Mouse (Mus musculus): ENCODE data around the gene 1700092M07Rik.
A peak's percentile ranks its signal among the peaks of the same experiment; 100 is the strongest.

1700092M07Rik gene

DNA sequence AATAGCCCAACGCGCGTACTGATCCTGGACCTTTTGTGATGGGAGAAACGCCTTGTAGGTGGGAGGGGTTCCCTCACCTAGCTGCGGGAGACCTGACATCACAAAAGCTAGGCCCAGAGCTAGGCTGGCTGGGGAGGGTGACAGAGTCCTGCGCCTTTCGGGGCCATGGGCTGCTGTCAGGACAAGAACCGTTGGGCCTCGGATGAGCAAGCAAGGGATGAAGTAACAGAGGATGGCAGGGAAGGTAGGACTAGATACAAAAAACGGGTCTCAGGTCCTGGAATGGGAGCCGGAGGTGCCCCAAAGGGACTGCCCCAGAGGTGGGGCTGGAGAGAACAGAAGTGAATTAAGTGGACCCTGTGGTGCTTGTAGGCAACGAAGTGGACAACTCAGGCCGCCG is at the start of gene 1700092M07Rik:
Gene 1700092M07Rik, plus strand, starts transcription at position 116 of the 400 bp plus-strand sequence.
- DNase-seq (ENCODE audit: low read depth, low spot score) = no peak

DNA sequence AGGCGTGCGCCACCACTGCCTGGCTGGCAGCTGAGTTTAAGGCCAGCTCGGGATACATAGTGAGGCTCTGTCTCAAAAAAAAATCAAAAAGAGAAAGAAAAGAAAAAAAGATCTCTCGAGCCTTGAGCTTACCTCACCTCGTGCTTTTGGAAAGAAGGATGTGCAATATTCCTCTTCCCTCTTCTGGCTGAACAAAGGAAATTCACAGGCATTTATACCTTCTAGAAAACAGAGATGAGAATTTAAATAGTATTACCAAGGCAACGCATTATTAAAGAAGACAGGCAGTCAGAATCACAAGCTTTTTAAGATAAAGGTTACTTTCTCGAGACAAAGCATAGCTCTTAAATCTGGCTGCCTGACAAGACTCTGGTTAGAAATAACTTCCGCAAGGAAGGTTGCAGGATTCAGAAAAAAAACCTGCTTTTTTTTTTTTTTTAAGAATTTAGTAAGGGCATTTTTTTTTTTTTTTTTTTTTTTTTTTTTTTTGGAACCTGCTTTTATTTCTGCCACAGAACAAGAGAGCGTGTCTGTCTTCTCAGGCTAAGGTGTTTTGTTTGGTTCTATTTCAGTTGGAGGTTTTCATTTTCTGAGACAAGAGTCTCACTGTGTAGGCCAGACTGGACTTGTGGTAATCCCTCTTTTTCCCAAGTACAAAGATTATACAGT is 48.5 kb upstream of the 1700092M07Rik start:
- DNase-seq (ENCODE audit: low read depth, low spot score) = no peak

DNA sequence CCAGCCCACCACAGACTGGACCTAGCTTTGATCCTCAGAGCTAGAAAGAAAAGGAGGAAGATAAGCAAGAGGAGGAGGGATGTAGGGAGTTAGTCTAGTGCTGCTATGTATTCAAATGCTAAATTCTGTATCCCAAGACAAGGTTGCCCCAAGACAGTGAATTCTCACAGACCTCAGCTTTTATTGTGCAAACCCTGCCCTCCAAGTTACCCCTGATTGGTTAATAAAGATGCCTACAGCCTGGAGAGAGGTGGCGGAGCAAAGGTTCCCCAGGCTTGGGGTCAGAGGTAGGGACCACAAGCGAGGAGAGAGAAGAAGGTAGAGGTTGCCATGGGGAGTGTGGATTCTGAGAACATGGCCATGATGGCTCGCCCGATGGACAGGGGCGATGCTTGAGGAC is 47.8 kb upstream of the 1700092M07Rik start:
- no peak for DNase-seq (ENCODE audit: low read depth, low spot score)

DNA sequence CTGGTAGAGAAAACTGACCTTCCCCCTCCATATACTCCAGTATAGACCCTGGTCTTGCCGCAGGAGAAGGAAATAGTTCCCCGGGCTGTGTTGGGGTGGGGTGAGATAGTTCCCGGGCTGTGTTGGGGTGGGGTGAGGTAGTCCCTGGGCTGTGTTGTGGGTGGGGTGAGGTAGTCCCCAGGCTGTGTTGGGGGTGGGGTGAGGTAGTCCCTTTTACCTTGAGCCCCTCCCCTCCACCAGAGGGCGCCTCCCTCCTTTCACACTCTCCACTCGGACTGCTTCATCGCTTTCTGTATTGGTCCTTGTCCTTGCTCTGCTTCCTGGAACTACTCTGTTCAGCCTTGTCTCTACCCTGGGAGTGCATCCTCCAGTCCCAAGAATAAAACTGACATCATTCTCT is 45.2 kb upstream of the 1700092M07Rik start:
- peak; percentile 57 for DNase-seq (ENCODE audit: low read depth, low spot score)

DNA sequence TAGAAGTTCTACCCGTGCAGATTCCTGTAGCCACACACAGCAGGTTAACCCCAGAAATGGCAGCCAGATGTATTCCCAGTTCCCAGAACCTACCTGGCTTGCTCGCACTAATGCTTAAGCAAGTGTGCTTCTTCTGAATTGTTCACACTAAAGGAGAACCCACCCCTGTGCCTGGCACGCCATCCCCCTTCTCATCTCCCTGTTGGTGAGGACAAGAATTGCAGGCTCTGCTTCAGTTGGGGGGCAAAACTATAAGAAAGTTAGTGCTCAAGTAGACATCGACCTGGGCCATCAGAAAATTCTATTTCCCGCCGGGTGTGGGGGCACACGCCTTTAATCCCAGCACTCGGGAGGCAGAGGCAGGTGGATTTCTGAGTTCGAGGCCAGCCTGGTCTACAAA is 40.9 kb upstream of the 1700092M07Rik start:
- DNase-seq (ENCODE audit: low read depth, low spot score) = no peak

DNA sequence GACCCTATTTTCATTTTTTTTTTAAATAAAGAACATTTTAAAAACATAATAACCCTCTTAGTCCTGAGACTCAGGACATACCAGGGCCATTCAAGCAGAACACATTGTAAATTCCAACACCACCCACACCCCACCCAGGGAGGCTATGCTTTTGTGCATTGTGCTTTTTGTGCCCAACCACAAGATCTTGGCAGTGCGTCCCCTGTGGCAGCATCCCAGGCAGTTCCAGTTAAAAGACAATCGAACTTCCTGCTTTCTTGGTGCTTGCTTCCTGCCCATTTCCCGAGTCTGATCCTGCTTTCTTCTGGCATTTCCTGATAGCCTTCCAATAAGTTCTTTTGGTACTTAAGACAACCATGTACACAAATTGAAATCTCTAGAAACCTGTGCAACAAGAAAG is 38.1 kb upstream of the 1700092M07Rik start:
- no peak for DNase-seq (ENCODE audit: low read depth, low spot score)

DNA sequence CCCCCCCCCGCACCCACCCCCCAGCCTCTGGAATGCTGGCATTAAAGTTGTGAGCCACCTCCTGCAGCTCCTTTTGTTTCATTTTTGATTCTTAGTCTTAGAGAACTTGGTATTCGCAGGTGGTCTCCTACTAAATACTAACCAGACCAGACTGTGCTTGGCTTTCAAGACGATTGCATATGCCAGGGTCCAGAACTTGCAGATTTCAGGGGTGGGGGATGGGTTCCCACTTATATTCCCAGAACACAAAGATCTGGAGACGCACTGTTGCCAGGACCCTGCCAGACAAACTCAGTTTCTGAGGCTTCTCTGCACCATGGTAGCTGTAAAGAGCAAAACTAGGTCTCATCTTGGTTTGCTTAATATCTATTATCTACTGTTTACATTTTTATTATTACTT is 36.9 kb upstream of the 1700092M07Rik start:
- no peak for DNase-seq (ENCODE audit: low read depth, low spot score)

DNA sequence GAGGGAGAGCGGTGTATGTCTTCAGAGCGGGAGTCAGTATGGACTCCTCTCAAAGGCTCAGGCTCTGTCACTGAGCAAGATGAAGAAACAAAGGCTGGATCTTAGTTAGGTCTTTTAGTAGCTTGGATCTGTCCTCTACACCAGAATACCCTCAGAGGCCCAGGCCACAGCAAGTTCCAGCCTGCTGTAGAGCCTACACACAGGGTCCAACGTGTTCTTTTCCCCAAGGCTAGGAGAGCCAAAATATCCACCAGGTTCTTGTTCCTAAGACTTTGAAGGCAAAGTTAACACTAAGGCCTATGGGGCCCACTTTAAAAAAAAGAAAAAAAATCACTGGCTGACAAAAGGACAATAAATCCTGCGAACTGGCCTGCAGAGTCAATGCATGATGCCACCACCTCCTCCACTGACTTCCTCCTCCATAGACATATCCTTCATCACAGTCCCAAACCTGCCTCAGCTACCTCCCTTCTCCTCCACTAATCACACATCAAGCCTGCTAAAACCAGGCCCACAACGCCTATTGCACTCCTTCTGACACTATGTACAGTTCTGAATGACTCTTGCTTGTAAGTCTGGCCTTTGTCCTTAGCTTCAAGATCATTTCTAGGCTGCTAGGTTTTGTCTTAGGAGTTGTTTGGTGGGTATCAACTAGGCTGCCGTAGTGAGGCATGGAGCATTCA is 35.4 kb upstream of the 1700092M07Rik start:
- no peak for DNase-seq (ENCODE audit: low read depth, low spot score)

DNA sequence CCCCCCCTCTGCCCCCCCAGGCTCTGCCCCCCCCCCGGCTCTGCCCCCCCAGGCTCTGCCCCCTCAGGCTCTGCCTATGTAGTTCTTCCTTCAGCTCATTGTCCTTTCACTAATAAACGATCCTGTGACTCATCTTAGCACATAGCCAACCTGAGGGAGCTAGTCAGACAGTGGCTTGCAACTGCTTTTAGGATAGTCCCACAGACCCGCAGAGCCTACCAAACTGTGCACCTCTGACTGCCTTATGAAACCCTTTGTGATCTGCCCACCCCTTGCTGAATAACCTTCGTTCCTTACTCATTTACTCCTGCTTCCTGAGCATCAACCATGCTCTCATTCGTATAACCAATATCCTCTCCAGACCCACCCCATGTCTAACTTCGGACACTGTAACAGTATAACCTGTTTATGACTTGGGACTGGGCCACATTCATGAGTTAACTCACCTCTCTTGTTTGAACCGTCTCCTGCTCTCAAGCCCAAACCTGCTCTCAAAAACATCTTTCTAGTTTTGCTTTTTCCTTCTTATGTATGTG is 34.3 kb upstream of the 1700092M07Rik start:
- DNase-seq (ENCODE audit: low read depth, low spot score) = no peak

DNA sequence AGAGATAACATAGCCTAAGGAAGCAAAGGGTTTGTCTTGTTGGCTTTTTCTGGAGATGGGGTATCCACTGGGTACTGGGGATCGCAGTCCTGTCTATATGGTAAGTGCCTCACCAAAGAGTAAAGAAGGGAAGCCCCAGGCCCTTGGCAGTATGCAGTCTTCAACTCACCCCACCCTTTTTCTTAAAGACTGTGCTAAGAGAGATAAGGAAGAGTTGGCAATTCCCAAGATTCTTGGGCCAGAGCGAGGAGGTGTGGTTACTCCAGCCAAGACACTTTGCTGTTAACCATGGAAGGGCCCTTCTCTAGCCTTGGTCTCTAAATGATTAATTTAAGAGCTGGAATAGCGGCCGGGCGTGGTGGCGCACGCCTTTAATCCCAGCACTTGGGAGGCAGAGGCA is 33.6 kb upstream of the 1700092M07Rik start:
- DNase-seq (ENCODE audit: low read depth, low spot score) = no peak

DNA sequence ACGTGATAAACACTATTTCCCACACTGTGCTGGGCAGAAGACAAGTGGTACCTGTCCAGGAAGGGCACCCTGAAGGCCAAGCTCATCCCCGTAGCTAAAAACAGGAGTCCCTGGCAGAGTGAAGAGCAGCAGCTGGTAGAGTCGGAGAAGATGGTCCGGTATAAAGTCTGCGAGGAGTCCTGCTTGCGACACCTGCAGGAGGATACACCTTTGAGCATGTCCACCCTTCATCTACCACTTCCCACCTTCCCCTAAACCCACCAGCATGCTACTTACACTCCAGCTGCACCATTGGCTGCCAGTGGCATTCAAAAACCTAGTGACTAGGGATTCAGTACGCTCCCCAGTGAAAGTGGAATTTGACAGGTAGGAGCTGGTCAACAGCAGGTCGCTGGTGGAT is 31.6 kb upstream of the 1700092M07Rik start:
- DNase-seq (ENCODE audit: low read depth, low spot score) = no peak

DNA sequence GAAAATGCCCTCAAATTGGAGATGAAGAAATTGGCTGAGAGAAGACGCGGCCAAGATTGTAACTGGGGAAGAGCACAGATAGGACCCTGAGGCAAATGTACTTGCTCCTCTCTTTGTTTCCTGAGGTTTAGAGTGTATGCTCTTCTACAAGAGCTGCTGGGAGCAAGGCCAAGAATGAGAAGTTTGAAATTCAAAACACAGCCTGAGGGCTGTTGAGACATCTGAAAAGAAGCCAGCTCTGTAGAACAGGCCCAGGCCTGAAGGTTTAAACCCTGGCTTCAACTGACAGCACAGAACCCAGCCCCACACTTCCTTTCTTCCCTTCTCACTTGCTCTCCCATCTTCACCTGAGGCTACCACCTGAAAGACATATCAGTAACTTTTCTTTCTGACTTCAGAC is 30.5 kb upstream of the 1700092M07Rik start:
- DNase-seq (ENCODE audit: low read depth, low spot score) = no peak

DNA sequence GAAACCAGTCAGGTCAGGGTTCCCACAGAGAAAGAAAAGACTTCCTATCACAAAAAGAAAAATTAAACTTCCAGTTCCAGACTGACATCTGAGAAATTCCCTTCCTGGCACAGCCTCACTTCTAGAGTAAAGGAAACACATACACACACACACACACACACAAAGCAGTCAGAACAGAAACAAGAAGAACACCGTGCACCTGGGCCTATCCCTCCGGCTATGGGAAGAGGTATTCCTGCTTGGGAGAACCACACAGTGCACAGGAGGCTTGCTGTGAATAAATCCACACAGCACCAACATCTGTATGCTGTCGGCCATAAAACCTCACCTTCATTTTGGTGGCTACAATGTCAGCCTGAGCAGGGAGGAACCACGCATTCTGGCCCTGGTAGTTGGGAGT is 29.0 kb upstream of the 1700092M07Rik start:
- DNase-seq (ENCODE audit: low read depth, low spot score) = no peak

DNA sequence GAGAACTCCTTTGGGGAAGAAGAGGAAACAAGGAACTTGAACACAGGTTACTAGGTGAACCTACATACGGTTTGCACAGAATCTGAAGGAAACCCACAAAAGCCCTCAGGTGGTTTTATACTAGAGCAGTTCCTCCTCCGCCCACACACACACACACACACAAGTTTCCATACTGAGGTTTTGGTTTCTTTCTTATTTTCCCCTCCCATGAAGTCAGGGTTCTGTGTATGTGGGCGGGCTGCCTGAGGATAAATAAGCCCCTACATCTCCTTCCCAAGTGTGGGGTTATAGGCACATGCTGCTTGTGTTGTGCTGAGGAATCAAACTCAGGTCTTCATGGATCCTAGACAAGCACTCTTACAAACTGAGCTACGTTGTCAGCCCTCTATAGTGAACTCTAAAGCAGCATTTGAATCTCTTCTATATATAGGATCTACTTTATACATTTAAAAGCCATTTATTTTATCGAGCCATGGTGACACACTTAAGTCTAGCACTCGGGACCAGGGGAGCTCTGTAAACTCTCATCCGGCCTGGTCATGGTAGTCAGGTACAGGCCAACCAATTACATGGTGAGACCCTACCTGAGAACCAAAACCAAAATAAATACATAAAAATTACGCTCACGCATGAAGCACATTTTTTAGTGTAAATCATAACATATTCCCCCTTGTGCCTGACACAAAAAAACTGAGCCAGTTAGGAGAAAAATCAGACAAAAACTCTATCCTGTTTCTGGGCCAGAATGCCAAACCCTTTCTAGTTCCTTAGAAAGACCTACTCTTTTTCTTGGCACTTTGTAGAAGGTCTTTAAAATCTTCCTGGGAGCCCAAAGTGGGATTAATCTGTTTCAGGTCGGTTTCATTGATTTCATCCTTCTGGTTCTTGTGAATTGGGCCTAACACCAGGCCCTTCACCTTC is 28.3 kb upstream of the 1700092M07Rik start:
- no peak for DNase-seq (ENCODE audit: low read depth, low spot score)

DNA sequence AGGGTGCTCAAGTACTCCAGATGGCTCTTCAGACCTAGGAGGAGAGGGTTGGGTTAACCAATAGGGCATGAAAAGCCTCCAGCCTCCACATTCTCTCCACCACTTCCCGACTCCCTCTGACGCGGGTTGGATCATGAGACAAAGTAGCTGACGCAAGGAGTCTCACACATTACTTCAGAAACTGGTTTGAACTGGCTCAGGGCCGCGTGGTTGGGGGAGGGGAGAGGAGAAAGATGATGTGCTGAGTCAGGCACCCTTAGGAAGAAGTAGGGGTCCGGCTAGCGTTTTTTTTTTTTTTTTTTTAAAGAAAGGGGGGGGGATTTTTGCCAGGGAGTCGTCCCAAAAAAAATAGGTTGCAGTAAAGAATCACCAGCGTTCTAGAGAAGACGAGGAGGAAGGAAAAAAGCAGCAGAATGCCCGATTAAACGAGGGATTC is 27.6 kb upstream of the 1700092M07Rik start:
- peak; percentile 87 for DNase-seq (ENCODE audit: low read depth, low spot score)

DNA sequence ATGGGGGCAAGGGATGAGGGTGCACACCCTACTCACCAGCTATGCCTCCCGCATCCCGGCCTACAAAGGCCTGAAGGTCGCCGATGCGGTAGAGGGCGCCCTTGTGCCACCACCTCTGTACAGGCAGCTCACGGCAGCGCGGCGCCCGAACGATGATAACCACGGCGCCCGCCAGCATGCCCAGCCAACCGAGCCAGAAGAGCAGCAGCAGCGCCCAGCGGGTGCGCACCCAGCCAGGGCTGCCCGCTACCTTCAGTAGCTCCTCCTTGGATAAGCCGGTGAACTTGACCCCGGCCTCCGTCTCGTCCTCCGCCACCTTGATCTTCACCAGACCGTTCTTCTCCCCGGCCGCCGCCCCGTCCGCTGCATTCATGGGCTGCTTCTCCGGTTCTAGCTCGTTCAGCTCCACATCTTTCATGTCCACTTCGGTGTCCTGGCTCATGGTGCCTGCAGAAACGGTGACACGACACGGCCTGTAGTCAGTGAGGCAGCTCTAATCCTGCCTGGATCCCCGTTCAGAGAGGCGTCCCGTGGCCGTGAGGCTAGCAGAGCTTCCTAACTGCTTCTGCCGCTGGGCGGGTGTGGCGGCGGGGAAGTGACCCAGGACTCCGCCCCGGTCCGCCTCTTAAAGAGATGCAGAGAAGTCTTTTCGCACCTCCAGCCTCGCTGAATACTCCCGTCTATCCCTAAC is 27.1 kb upstream of the 1700092M07Rik start:
- DNase-seq (ENCODE audit: low read depth, low spot score) = no peak

DNA sequence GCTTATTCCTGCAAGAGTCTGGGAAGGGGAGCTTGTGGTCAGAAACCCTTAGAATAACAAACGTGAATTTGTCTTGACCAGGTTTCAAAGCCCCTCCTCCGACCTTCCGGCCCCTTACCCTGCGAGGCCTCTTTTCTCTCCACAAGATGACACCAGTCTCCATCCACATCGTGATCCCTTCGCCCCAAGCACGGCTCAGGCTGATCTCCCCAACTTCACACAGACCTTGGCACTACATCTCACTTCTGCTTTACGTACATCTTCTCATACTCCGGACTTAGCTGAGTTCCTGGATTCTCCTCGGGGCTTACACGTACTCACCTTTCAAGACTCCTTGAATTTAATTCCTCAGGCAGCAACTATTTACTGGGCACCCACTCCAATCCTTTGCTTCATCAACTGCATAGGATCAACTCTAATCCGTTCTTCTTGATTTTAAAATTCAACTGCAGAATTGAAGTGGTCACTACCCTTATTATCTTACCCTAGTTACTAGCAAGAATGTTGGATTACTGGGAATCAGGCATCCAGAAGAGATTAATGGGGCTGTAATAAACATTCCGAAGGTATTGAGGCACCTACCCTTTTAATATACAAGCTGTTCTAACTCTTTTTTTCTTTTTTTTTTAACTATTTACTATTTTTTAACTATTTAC is 26.4 kb upstream of the 1700092M07Rik start:
- DNase-seq (ENCODE audit: low read depth, low spot score) = no peak

DNA sequence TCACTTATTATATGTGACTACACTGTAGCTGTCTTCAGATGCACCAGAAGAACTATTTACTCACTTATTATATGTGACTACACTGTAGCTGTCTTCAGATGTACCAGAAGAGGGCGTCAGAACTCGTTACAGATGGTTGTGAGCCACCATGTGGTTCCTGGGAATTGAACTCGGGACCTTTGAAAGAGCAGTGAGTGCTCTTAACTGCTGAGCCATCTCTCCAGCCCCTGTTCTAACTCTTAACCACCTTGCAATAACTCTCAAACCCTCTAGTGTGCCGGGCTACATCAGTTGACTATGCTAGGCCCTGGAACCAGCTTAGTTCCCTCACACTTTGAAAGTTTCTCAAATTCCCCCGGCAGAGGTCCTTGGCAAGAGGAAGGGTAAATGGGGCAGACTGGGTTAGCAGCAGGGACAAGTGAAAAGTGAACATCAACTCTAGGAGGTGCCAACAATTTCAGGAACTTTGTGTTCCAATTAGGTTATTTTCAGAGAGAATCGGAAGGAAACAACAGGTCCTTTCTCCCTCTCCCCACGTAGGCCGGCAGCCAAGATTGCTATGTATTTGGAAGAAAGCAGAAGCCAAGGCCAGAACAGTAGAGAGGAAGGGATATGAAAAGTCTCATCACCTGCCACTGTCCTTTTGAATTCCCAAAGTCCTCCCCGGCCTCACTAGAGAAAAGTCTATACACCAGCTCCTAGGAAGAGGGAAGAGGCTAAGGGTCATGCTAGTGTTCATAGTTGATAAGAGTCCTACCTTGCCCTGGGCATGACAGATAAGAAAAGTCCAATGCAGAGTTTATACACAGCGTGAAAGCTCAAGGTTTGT is 25.7 kb upstream of the 1700092M07Rik start:
- no peak for DNase-seq (ENCODE audit: low read depth, low spot score)

DNA sequence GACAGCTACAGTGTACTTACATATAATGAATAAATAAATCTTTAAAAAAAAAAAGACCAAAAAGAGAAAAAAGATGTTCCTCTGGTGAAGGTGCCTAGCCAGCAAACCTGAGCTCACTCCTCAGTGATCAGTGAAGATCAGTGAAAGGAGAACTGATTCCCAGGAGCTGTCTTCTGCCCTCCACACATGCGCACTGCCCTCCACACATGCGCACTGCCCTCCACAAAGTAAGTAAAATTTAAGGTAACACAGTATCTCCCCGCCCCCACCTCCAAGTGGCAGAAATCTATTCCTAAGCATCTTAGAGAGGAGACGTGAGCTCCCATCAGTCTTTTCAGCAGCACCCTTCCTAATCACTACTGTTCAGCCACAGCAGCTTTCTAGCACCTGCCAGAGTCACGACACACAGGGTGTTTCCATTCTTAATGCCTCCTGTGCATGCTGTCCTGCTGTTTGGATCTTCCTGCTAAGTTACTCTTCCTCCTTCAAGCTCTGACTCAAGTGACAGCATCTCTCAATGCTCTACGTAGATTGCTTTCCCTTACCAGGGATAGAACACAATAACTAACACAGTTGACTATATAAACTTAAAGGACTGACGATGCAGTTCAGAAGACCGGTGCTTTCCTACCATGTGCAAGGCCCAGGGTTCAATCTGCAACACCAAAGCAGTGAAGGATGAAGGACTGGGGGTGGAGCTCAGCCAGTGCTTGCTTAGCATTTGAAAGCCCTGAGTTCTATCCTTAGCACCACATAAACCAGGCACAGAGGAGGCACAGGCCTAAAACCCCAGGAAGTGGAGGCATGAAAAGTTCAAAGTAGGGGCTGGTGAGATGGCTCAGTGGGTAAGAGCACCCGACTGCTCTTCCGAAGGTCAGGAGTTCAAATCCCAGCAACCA is 24.4 kb upstream of the 1700092M07Rik start:
- no peak for DNase-seq (ENCODE audit: low read depth, low spot score)
